Mouse (Mus musculus): Measurements from ENCODE around the gene Gtf2f2. TPM values are rescaled to one million over a fixed set of nuclear protein-coding genes. Genes with fewer than 3 reads are reported as not detected.

Gene Gtf2f2
- polyA plus RNA-seq, 1 experiment from 2014 or later, result 29.5 TPM

DNA sequence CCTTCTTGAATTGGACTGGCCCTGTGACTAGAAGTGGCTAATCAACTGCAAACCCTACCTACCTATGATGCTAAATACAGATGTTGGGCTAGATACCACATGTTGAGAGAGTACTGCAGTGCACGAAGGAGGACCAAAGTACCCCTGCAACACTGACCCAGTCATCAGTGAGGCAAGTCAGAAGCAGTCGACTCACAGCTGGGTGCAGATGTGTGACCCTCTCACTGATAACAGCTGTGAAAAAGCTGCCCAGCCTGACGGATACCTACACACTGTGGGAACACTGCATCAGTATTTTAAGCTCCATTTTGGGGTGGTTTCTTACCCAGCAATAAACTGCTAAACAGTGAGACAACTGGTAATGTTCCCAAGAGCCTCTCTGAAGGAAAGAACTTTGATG, 34.6 kb downstream of the Gtf2f2 start:
- no peak overlapping the region for H3K27ac ChIP-seq (ENCODE audit: low read length)
- no peaks in the 10 kb centered on the region for H3K9me3 ChIP-seq (ENCODE audit: control insufficient read depth, low read length)
- no peaks in the 10 kb centered on the region for H3K36me3 ChIP-seq (ENCODE audit: control insufficient read depth, insufficient read depth, low read length)
- no peak overlapping the region for H3K9ac ChIP-seq (ENCODE audit: low read length)
- no peak for ATAC-seq (ENCODE audit: low read depth)
- 39% methylated on average over 3 of the region's 3 CpGs for WGBS
- H3K4me2 ChIP-seq (ENCODE audit: low read depth, low read length), result no peak overlapping the region
- H3K27me3 ChIP-seq (ENCODE audit: control insufficient read depth, insufficient read depth, low read depth, low read length), result no peaks in the 10 kb centered on the region
- no peaks in the 10 kb centered on the region for H3K4me1 ChIP-seq (replicated peaks; ENCODE audit: control insufficient read depth, insufficient read depth, low read length)
- H3K4me3 ChIP-seq (ENCODE audit: low read length), result no peak overlapping the region

GRCm38 (mm10) chr14:75967291-75967690, 43.4 kb downstream of the Gtf2f2 start:
- WGBS, result 79% methylated on average over 5 of the region's 5 CpGs
- peaks cover 9% of the 10 kb centered on the region for H3K4me1 ChIP-seq (replicated peaks; ENCODE audit: control insufficient read depth, insufficient read depth, low read length)
- H3K4me3 ChIP-seq (ENCODE audit: low read length), result no peak overlapping the region
- no peaks in the 10 kb centered on the region for H3K9me3 ChIP-seq (ENCODE audit: control insufficient read depth, low read length)
- H3K4me2 ChIP-seq (ENCODE audit: low read depth, low read length), result no peak overlapping the region
- no peaks in the 10 kb centered on the region for H3K27me3 ChIP-seq (ENCODE audit: control insufficient read depth, insufficient read depth, low read depth, low read length)
- ATAC-seq (ENCODE audit: low read depth), result no peak
- no peak overlapping the region for H3K27ac ChIP-seq (ENCODE audit: low read length)
- H3K9ac ChIP-seq (ENCODE audit: low read length), result no peak overlapping the region
- no peaks in the 10 kb centered on the region for H3K36me3 ChIP-seq (ENCODE audit: control insufficient read depth, insufficient read depth, low read length)

DNA sequence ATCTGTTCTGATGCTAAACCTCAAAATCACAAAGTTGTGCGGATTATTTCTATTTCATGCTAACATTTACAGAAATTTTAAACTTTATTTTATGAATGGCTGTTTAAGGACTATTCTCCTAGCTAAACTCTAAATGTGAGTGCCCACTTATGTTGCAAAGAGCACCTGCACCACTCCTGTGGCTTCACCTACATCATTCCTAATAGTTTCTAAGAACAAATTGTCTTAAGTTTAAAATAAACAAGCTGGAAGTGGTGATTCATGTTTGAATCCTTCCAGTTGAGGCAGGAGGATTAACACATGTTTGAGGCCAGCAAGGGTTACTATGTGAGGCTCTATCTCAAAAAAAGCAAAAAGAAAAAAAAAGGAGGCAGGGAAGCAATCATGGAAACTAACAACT, 46.2 kb downstream of the Gtf2f2 start:
- 0 out of 2 replicates have a peak, but pooled peaks have one; percentile 26 for ATAC-seq (ENCODE audit: low read depth)
- Histone ChIP-seq H3K27ac (ENCODE audit: low read length) (no peak overlapping the region), H3K36me3 (ENCODE audit: control insufficient read depth, insufficient read depth, low read length) (no peaks in the 10 kb centered on the region), H3K27me3 (ENCODE audit: control insufficient read depth, insufficient read depth, low read depth, low read length) (no peaks in the 10 kb centered on the region), H3K4me3 (ENCODE audit: low read length) (no peak overlapping the region), H3K9ac (ENCODE audit: low read length) (no peak overlapping the region), H3K9me3 (ENCODE audit: control insufficient read depth, low read length) (no peaks in the 10 kb centered on the region), H3K4me1 (replicated peaks; ENCODE audit: control insufficient read depth, insufficient read depth, low read length) (peaks cover 9% of the 10 kb centered on the region), H3K4me2 (ENCODE audit: low read depth, low read length) (no peak overlapping the region)
- WGBS, result 57% methylated on average over 1 of the region's 1 CpGs

- Histone ChIP-seq H3K4me1 (replicated peaks; ENCODE audit: control insufficient read depth, insufficient read depth, low read length) (peaks cover 9% of the 10 kb centered on the region), H3K9me3 (ENCODE audit: control insufficient read depth, low read length) (no peaks in the 10 kb centered on the region), H3K27me3 (ENCODE audit: control insufficient read depth, insufficient read depth, low read depth, low read length) (no peaks in the 10 kb centered on the region), H3K4me2 (ENCODE audit: low read depth, low read length) (no peak overlapping the region), H3K27ac (ENCODE audit: low read length) (no peak overlapping the region), H3K36me3 (ENCODE audit: control insufficient read depth, insufficient read depth, low read length) (no peaks in the 10 kb centered on the region), H3K4me3 (ENCODE audit: low read length) (no peak overlapping the region), H3K9ac (ENCODE audit: low read length) (no peak overlapping the region)
- peak; percentile 62; the same call in 1 of the 2 replicates for ATAC-seq (ENCODE audit: low read depth)
- 54% methylated on average over 5 of the region's 5 CpGs for WGBS
Observed at GRCm38 (mm10) chr14:75964000-75964399, 46.7 kb downstream of the Gtf2f2 start.

DNA sequence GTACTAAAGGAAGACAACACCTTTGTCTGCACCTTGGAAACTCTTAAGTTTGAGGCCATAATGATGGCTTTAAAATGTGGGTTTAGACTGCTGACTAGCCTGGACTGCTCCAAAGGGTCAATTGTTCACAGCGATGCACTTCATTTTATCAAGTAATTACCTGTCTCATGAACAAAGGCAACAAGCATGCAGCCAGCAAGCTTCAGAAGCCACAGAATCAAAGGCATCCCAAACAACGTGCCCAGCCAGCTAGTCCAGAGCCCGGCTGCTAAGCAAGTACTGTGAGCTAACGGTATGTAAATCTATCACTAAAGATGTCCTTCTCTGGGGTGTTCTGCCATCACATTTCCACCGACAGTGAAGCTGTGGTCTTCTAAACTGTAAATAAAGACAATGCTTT, 47.5 kb downstream of the Gtf2f2 start:
- H3K36me3 ChIP-seq (ENCODE audit: control insufficient read depth, insufficient read depth, low read length), result no peaks in the 10 kb centered on the region
- H3K9ac ChIP-seq (ENCODE audit: low read length), result no peak overlapping the region
- ATAC-seq (ENCODE audit: low read depth), result no peak
- H3K27ac ChIP-seq (ENCODE audit: low read length), result no peak overlapping the region
- no peak overlapping the region for H3K4me3 ChIP-seq (ENCODE audit: low read length)
- no peaks in the 10 kb centered on the region for H3K27me3 ChIP-seq (ENCODE audit: control insufficient read depth, insufficient read depth, low read depth, low read length)
- no peaks in the 10 kb centered on the region for H3K9me3 ChIP-seq (ENCODE audit: control insufficient read depth, low read length)
- 54% methylated on average over 5 of the region's 5 CpGs for WGBS
- H3K4me2 ChIP-seq (ENCODE audit: low read depth, low read length), result no peak overlapping the region
- H3K4me1 ChIP-seq (replicated peaks; ENCODE audit: control insufficient read depth, insufficient read depth, low read length), result peaks cover 9% of the 10 kb centered on the region

DNA sequence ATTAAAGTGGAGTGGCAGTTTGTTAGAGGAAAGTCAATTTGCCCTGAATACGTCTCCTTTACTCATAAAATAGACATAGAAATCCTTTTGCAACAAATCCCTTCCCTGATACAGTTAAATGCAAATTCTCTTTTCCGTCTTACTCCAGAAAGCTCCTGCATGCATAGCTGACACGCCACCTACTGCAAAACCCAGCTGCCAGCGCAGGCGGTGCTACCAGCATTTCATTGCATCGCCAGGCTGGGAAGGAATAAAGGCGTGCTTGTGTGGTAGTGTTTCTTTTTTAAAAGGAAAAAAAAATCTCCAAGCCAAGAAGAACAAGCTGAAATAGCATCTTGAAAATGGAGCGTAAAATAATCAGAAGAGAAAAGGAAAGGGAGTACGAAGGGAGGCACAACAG, 48.4 kb downstream of the Gtf2f2 start:
- Histone ChIP-seq H3K9ac (ENCODE audit: low read length) (no peak overlapping the region), H3K9me3 (ENCODE audit: control insufficient read depth, low read length) (no peaks in the 10 kb centered on the region), H3K36me3 (ENCODE audit: control insufficient read depth, insufficient read depth, low read length) (no peaks in the 10 kb centered on the region), H3K4me2 (ENCODE audit: low read depth, low read length) (no peak overlapping the region), H3K4me3 (ENCODE audit: low read length) (no peak overlapping the region), H3K27me3 (ENCODE audit: control insufficient read depth, insufficient read depth, low read depth, low read length) (no peaks in the 10 kb centered on the region), H3K4me1 (replicated peaks; ENCODE audit: control insufficient read depth, insufficient read depth, low read length) (peaks cover 9% of the 10 kb centered on the region), H3K27ac (ENCODE audit: low read length) (no peak overlapping the region)
- no peak for ATAC-seq (ENCODE audit: low read depth)
- 90% methylated on average over 9 of the region's 9 CpGs for WGBS

DNA sequence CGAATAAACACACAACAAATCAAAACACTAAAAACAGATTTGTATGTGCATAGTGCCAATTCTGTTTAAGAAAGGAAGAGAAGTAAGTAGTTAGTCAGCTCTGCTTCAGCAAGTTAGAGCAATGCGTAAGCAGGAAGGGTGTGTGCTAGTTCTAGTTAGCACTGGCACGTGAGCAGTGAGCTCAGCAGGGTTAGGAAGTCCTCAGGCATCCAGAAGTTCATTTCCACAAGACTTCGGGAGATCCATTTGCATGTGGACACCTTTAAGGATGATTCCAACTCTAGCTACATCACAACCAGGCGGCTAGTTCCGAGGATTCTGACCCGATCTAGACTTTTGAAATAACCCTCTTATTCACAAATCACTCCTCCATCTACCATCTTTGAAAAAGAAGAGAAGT, 55.9 kb downstream of the Gtf2f2 start, which contains the start of gene Kctd4:
Kctd4 (plus strand) TSS at position 244 of the 400 bp plus-strand sequence.
- H3K4me2 ChIP-seq (ENCODE audit: low read depth, low read length), result no peak within 1 kb of the TSS
- no peak within 1 kb of the TSS for H3K4me3 ChIP-seq (ENCODE audit: low read length)
- no peak within 1 kb of the TSS for H3K9ac ChIP-seq (ENCODE audit: low read length)
- no peaks in the 10 kb centered on the region for H3K4me1 ChIP-seq (replicated peaks; ENCODE audit: control insufficient read depth, insufficient read depth, low read length)
- H3K9me3 ChIP-seq (ENCODE audit: control insufficient read depth, low read length), result no peaks in the 10 kb centered on the region
- whole genome bisulfite sequencing, result 83% methylated on average over 7 of the region's 7 CpGs
- H3K27ac ChIP-seq (ENCODE audit: low read length), result no peak within 1 kb of the TSS
- no peak for ATAC-seq (ENCODE audit: low read depth)
- H3K36me3 ChIP-seq (ENCODE audit: control insufficient read depth, insufficient read depth, low read length), result no peaks in the 10 kb centered on the region
- H3K27me3 ChIP-seq (ENCODE audit: control insufficient read depth, insufficient read depth, low read depth, low read length), result no peaks in the 10 kb centered on the region

DNA sequence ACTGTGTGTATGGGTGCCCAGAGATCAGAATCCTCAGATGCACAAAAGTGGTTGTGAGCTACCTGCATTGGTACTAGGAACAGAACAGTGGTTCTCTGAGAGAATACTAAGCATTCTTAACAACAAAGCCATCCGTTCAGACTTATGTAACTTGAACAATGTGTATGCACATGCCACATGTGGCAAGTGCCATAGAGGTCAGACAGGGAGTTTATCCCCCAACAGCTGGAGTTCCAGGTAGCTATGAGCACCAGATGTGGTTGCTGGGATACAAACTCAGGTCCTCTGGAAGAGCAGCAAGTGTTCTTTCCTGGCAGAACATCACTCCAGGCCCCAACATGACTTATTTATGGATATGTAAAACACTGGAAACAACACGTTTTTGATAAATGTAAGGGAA, 57.7 kb downstream of the Gtf2f2 start:
- no peak overlapping the region for H3K27ac ChIP-seq (ENCODE audit: low read length)
- no peaks in the 10 kb centered on the region for H3K27me3 ChIP-seq (ENCODE audit: control insufficient read depth, insufficient read depth, low read depth, low read length)
- no peaks in the 10 kb centered on the region for H3K4me1 ChIP-seq (replicated peaks; ENCODE audit: control insufficient read depth, insufficient read depth, low read length)
- H3K4me3 ChIP-seq (ENCODE audit: low read length), result no peak overlapping the region
- ATAC-seq (ENCODE audit: low read depth), result no peak
- no peaks in the 10 kb centered on the region for H3K36me3 ChIP-seq (ENCODE audit: control insufficient read depth, insufficient read depth, low read length)
- WGBS, result 49% methylated on average over 2 of the region's 2 CpGs
- no peaks in the 10 kb centered on the region for H3K9me3 ChIP-seq (ENCODE audit: control insufficient read depth, low read length)
- H3K4me2 ChIP-seq (ENCODE audit: low read depth, low read length), result no peak overlapping the region
- H3K9ac ChIP-seq (ENCODE audit: low read length), result no peak overlapping the region

DNA sequence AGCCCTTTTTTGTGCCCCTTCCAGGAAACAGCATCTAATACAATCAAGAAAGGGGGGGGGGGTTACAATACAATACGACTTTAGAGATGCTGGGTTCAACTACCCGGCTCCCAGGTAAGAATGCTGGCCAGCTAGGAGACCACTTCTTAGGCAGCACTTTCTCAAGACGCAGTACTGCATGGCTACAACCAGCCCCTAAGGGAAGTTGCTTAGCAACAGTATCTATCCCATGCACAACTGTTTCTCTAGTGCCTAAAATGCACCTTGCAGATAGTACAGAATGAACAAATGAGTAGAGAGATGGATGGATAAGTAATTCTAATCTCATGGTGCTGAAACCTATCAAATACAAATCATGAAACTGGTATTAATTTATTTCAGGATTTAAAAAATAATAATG, 63.0 kb downstream of the Gtf2f2 start:
- H3K9me3 ChIP-seq (ENCODE audit: control insufficient read depth, low read length), result no peaks in the 10 kb centered on the region
- 70% methylated on average over 3 of the region's 3 CpGs for WGBS
- no peak overlapping the region for H3K27ac ChIP-seq (ENCODE audit: low read length)
- no peak overlapping the region for H3K4me2 ChIP-seq (ENCODE audit: low read depth, low read length)
- no peaks in the 10 kb centered on the region for H3K27me3 ChIP-seq (ENCODE audit: control insufficient read depth, insufficient read depth, low read depth, low read length)
- no peak overlapping the region for H3K4me3 ChIP-seq (ENCODE audit: low read length)
- no peak for ATAC-seq (ENCODE audit: low read depth)
- H3K36me3 ChIP-seq (ENCODE audit: control insufficient read depth, insufficient read depth, low read length), result no peaks in the 10 kb centered on the region
- H3K9ac ChIP-seq (ENCODE audit: low read length), result no peak overlapping the region
- H3K4me1 ChIP-seq (replicated peaks; ENCODE audit: control insufficient read depth, insufficient read depth, low read length), result no peaks in the 10 kb centered on the region

DNA sequence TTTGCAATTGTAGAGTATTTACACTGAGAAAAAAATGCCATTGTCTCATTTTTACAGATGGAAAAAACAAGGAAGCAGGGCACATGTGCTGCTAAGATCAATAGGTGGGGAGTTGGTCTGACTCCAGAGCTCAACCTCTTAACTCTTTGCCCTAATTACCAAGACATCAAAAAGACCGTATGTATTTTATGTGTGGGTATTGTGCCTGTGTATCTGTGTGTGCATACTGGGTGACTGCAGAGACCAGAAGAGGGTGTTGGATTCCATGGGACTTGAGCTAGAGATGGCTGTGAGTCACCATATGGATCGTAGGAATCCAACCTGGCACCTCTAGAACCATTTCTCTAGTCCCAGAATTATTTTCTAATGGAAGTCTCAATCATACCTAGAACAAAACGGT, 68.3 kb downstream of the Gtf2f2 start:
- Histone ChIP-seq H3K9ac (ENCODE audit: low read length) (no peak overlapping the region), H3K27me3 (ENCODE audit: control insufficient read depth, insufficient read depth, low read depth, low read length) (no peaks in the 10 kb centered on the region), H3K4me1 (replicated peaks; ENCODE audit: control insufficient read depth, insufficient read depth, low read length) (no peaks in the 10 kb centered on the region), H3K27ac (ENCODE audit: low read length) (no peak overlapping the region), H3K36me3 (ENCODE audit: control insufficient read depth, insufficient read depth, low read length) (no peaks in the 10 kb centered on the region), H3K9me3 (ENCODE audit: control insufficient read depth, low read length) (no peaks in the 10 kb centered on the region), H3K4me3 (ENCODE audit: low read length) (no peak overlapping the region), H3K4me2 (ENCODE audit: low read depth, low read length) (no peak overlapping the region)
- 91% methylated on average over 3 of the region's 3 CpGs for WGBS
- ATAC-seq (ENCODE audit: low read depth), result no peak
